Mouse (Mus musculus): ENCODE data around the gene Dagla. TPM values are rescaled to one million over a fixed set of nuclear protein-coding genes. Genes with fewer than 3 reads are reported as not detected.

Dagla gene
- polyA plus RNA-seq, 1 experiment from 2014 or later: 0.20 TPM

- 19% methylated on average over 14 of the region's 14 CpGs for WGBS (ENCODE audit: insufficient replicate concordance)
- H3K4me3 ChIP-seq (replicated peaks): no peak overlapping the region
- no peak overlapping the region for H3K27ac ChIP-seq
- H3K9ac ChIP-seq: no peak overlapping the region
- no peaks in the 10 kb centered on the region for H3K9me3 ChIP-seq (replicated peaks)
- H3K36me3 ChIP-seq: no peaks in the 10 kb centered on the region
- DNase-seq (peak; percentile 26), ATAC-seq (ENCODE audit: low read depth) (peak; percentile 34; the same call in 1 of the 2 replicates)
- peaks cover 20% of the 10 kb centered on the region; the same call in 1 of the 2 replicates for H3K27me3 ChIP-seq
- H3K4me2 ChIP-seq: peak overlapping the region; percentile 15; the same call in 1 of the 2 replicates
- H3K4me1 ChIP-seq (replicated peaks): peaks cover 12% of the 10 kb centered on the region
Observed at GRCm38 (mm10) chr19:10266196-10266850, 38.4 kb downstream of the Dagla start.

GRCm38 (mm10) chr19:10261369-10261768 lies 43.3 kb downstream of the Dagla start:
- no peaks in the 10 kb centered on the region for H3K9me3 ChIP-seq (replicated peaks)
- no peaks in the 10 kb centered on the region for H3K4me1 ChIP-seq (replicated peaks)
- no peaks in the 10 kb centered on the region for H3K36me3 ChIP-seq
- H3K27me3 ChIP-seq: peaks cover 20% of the 10 kb centered on the region; the same call in 1 of the 2 replicates
- H3K27ac ChIP-seq: no peak overlapping the region
- 49% methylated on average over 7 of the region's 7 CpGs for WGBS (ENCODE audit: insufficient replicate concordance)
- no peak overlapping the region for H3K9ac ChIP-seq
- no peak overlapping the region for H3K4me2 ChIP-seq
- DNase-seq (no peak), ATAC-seq (ENCODE audit: low read depth) (no peak)
- no peak overlapping the region for H3K4me3 ChIP-seq (replicated peaks)

GRCm38 (mm10) chr19:10258279-10259011 lies 46.2 kb downstream of the Dagla start:
- 18% methylated on average over 6 of the region's 6 CpGs for WGBS (ENCODE audit: insufficient replicate concordance)
- Histone ChIP-seq H3K9ac (no peak overlapping the region), H3K27ac (no peak overlapping the region), H3K4me1 (replicated peaks) (no peaks in the 10 kb centered on the region), H3K9me3 (replicated peaks) (no peaks in the 10 kb centered on the region), H3K4me2 (no peak overlapping the region), H3K27me3 (peaks cover 8% of the 10 kb centered on the region; the same call in 1 of the 2 replicates), H3K36me3 (no peaks in the 10 kb centered on the region), H3K4me3 (replicated peaks) (no peak overlapping the region)
- DNase-seq: peak; percentile 38
- peak; percentile 55; the same call in 1 of the 2 replicates for ATAC-seq (ENCODE audit: low read depth)

GRCm38 (mm10) chr19:10248128-10248527 lies 56.5 kb downstream of the Dagla start:
- H3K27ac ChIP-seq: no peak overlapping the region
- WGBS (ENCODE audit: insufficient replicate concordance): 54% methylated on average over 20 of the region's 20 CpGs
- no peak overlapping the region for H3K9ac ChIP-seq
- ATAC-seq (ENCODE audit: low read depth) (no peak), DNase-seq (no peak)
- peaks cover 12% of the 10 kb centered on the region; the same call in 1 of the 2 replicates for H3K27me3 ChIP-seq
- no peak overlapping the region for H3K4me3 ChIP-seq (replicated peaks)
- H3K4me2 ChIP-seq: no peak overlapping the region
- no peaks in the 10 kb centered on the region for H3K9me3 ChIP-seq (replicated peaks)
- no peaks in the 10 kb centered on the region for H3K36me3 ChIP-seq
- H3K4me1 ChIP-seq (replicated peaks): peaks cover 4% of the 10 kb centered on the region; the same call in 1 of the 2 replicates

GRCm38 (mm10) chr19:10247165-10247564 lies 57.5 kb downstream of the Dagla start:
- H3K4me1 ChIP-seq (replicated peaks): peaks cover 8% of the 10 kb centered on the region; the same call in 1 of the 2 replicates
- no peak overlapping the region for H3K4me3 ChIP-seq (replicated peaks)
- no peaks in the 10 kb centered on the region for H3K36me3 ChIP-seq
- WGBS (ENCODE audit: insufficient replicate concordance): 18% methylated on average over 6 of the region's 6 CpGs
- DNase-seq (no peak), ATAC-seq (ENCODE audit: low read depth) (no peak)
- no peak overlapping the region for H3K9ac ChIP-seq
- H3K9me3 ChIP-seq (replicated peaks): no peaks in the 10 kb centered on the region
- no peak overlapping the region for H3K27ac ChIP-seq
- H3K27me3 ChIP-seq: peaks cover 12% of the 10 kb centered on the region; the same call in 1 of the 2 replicates
- no peak overlapping the region for H3K4me2 ChIP-seq

GRCm38 (mm10) chr19:10244183-10244582 lies 60.5 kb downstream of the Dagla start:
- WGBS (ENCODE audit: insufficient replicate concordance): 9% methylated on average over 3 of the region's 3 CpGs
- DNase-seq (peak; percentile 30), ATAC-seq (ENCODE audit: low read depth) (no peak)
- H3K27me3 ChIP-seq: peaks cover 30% of the 10 kb centered on the region
- no peak overlapping the region for H3K4me2 ChIP-seq
- no peak overlapping the region for H3K27ac ChIP-seq
- no peak overlapping the region for H3K9ac ChIP-seq
- H3K4me1 ChIP-seq (replicated peaks): peaks cover 22% of the 10 kb centered on the region
- H3K36me3 ChIP-seq: no peaks in the 10 kb centered on the region
- H3K9me3 ChIP-seq (replicated peaks): no peaks in the 10 kb centered on the region
- no peak overlapping the region for H3K4me3 ChIP-seq (replicated peaks)

GRCm38 (mm10) chr19:10242916-10243315 lies 61.8 kb downstream of the Dagla start:
- H3K27ac ChIP-seq: no peak overlapping the region
- 22% methylated on average over 8 of the region's 8 CpGs for WGBS (ENCODE audit: insufficient replicate concordance)

GRCm38 (mm10) chr19:10240654-10241305 lies 63.9 kb downstream of the Dagla start, which contains the start of gene Myrf:
Gene Myrf, minus strand, starts transcription at chr19:10240748.
- WGBS (ENCODE audit: insufficient replicate concordance): 8% methylated on average over 43 of the region's 43 CpGs
- Histone ChIP-seq H3K4me1 (replicated peaks) (peaks cover 39% of the 10 kb centered on the region), H3K9ac (peak within 1 kb of the TSS; percentile 72), H3K4me2 (peak within 1 kb of the TSS; percentile 77), H3K36me3 (no peaks in the 10 kb centered on the region), H3K9me3 (replicated peaks) (no peaks in the 10 kb centered on the region), H3K27ac (peak within 1 kb of the TSS; percentile 41), H3K4me3 (replicated peaks) (peak within 1 kb of the TSS; percentile 60), H3K27me3 (peaks cover 28% of the 10 kb centered on the region)
- ATAC-seq (ENCODE audit: low read depth) (peak; percentile 72), DNase-seq (peak; percentile 71)

More at GRCm38 (mm10) chr19:10242916-10243315, 61.8 kb downstream of the Dagla start:
- no peak overlapping the region for H3K9ac ChIP-seq
- peaks cover 28% of the 10 kb centered on the region for H3K27me3 ChIP-seq
- H3K9me3 ChIP-seq (replicated peaks): no peaks in the 10 kb centered on the region
- H3K36me3 ChIP-seq: no peaks in the 10 kb centered on the region
- DNase-seq: no peak
- peaks cover 34% of the 10 kb centered on the region for H3K4me1 ChIP-seq (replicated peaks)
- H3K4me2 ChIP-seq: no peak overlapping the region
- ATAC-seq (ENCODE audit: low read depth): no peak
- H3K4me3 ChIP-seq (replicated peaks): no peak overlapping the region

GRCm38 (mm10) chr19:10239975-10240653 lies 64.6 kb downstream of the Dagla start:
- Histone ChIP-seq H3K9ac (peak overlapping the region; percentile 72), H3K4me1 (replicated peaks) (peaks cover 44% of the 10 kb centered on the region), H3K4me2 (peak overlapping the region; percentile 77), H3K9me3 (replicated peaks) (no peaks in the 10 kb centered on the region), H3K36me3 (no peaks in the 10 kb centered on the region), H3K4me3 (replicated peaks) (peak overlapping the region; percentile 60), H3K27ac (peak overlapping the region; percentile 41), H3K27me3 (peaks cover 28% of the 10 kb centered on the region)
- no peak for DNase-seq
- WGBS (ENCODE audit: insufficient replicate concordance): 4% methylated on average over 26 of the region's 26 CpGs
- peak; percentile 5; the same call in 1 of the 2 replicates for ATAC-seq (ENCODE audit: low read depth)

GRCm38 (mm10) chr19:10239419-10239818 lies 65.3 kb downstream of the Dagla start:
- Histone ChIP-seq H3K36me3 (no peaks in the 10 kb centered on the region), H3K4me1 (replicated peaks) (peaks cover 51% of the 10 kb centered on the region), H3K9me3 (replicated peaks) (no peaks in the 10 kb centered on the region), H3K27me3 (peaks cover 28% of the 10 kb centered on the region), H3K4me3 (replicated peaks) (peak overlapping the region; percentile 60), H3K27ac (peak overlapping the region; percentile 41; the same call in 1 of the 2 replicates), H3K9ac (peak overlapping the region; percentile 72), H3K4me2 (peak overlapping the region; percentile 77)
- DNase-seq: no peak
- no peak for ATAC-seq (ENCODE audit: low read depth)
- 30% methylated on average over 2 of the region's 2 CpGs for WGBS (ENCODE audit: insufficient replicate concordance)
